In the genomic region with DNA sequence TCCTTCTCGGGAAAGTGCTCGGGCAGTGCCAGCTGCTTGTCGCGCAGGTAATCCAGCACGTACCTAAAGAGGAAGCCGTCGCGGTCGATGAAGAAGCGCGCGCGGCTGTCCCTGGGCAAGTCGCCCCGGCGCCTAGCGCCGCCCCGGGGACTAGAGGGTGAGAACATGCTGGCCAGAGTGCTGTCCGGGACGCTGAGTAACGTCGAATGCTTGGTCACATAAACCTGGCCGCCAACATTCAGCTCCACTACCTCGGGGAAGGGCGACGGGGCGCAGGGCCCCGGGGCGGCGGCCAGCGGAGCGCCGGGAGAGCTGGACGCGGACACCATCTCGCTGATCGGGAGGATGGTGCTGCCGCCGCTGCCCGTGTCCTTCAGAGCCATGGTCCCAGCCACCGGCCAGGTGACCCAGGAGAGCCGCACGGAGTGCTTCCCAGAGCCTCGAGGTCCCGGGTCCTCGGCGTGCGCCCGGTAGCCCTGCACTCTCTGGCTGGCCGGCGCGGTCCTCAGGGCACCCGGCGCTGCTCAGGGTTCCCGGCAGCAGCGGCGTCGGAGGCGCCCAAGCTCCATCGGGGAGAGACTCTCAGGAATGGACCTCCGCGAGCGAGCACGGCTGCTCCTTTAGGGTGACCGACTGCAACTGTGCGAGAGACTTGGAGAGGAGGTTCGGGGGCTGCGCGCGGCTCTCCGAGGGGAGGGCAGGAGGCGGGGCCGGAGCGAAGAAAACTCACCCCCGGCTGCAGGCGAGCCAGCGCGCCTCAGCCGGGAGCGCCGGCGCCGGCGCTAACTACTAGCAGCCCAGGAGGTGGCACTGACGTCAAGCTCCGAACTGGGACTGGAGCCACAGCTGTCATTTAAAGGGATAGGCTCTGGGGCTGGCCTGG, we compare ENCODE assay signal across 8 mouse cellular contexts. TPM values are rescaled to one million over a fixed set of nuclear protein-coding genes. Genes with fewer than 3 reads are reported as not detected.
DNase-seq lines count a peak whose midpoint lies in the region; ATAC-seq and TF ChIP-seq lines count a peak whose summit lies in the region.

Kctd8 (minus strand) TSS at position 761 of the 883 bp plus-strand sequence.

- H3K4me2 ChIP-seq in hindbrain, embryonic 14.5 days (replicated peaks) = peak within 1 kb of the TSS; percentile 83
- H3K4me2 ChIP-seq in lung, embryonic 14.5 days = peak within 1 kb of the TSS; percentile 84

- TF ChIP-seq CTCF in lung, embryonic 14.5 days (IDR thresholded peaks at IDR 0.05; ENCODE audit: low read depth) = peak; percentile 33; the same call in 1 of the 2 replicates

- H3K36me3 ChIP-seq in hindbrain, embryonic 14.5 days (replicated peaks; ENCODE audit: control insufficient read depth, insufficient read depth) = no peaks in the 10 kb centered on the region
- H3K36me3 ChIP-seq in lung, embryonic 14.5 days (ENCODE audit: insufficient read depth) = no peaks in the 10 kb centered on the region

- peak within 1 kb of the TSS; percentile 78 for H3K9ac ChIP-seq in hindbrain, embryonic 14.5 days
- H3K9ac ChIP-seq in lung, embryonic 14.5 days = peak within 1 kb of the TSS; percentile 52

- peak within 1 kb of the TSS; percentile 77 for H3K27ac ChIP-seq in hindbrain, embryonic 14.5 days
- H3K27ac ChIP-seq in lung, embryonic 14.5 days (ENCODE audit: low read depth) = peak within 1 kb of the TSS; percentile 46; the same call in 1 of the 2 replicates

- 0 out of 2 replicates have a peak, but pooled peaks cover 4% of the 10 kb centered on the region for H3K4me1 ChIP-seq in hindbrain, embryonic 14.5 days (replicated peaks; ENCODE audit: control insufficient read depth, insufficient read depth, low read length)
- H3K4me1 ChIP-seq in lung, embryonic 14.5 days (ENCODE audit: insufficient read depth) = no peaks in the 10 kb centered on the region

- peak within 1 kb of the TSS; percentile 73 for H3K4me3 ChIP-seq in hindbrain, embryonic 14.5 days (replicated peaks; ENCODE audit: low read length)
- H3K4me3 ChIP-seq in lung, embryonic 14.5 days (ENCODE audit: low read depth, low read length) = peak within 1 kb of the TSS; percentile 56

- DNase-seq in adrenal gland, adult (ENCODE audit: inconsistent age in 2 of 2, low spot score in 1 of 2) = peak; percentile 50 to 88
- peak; percentile 91 to 94 for DNase-seq in cerebellum, postnatal 10 days
- DNase-seq in frontal cortex, postnatal 10 days (ENCODE audit: low spot score in 2 of 2) = peak; percentile 23 to 54
- peak; percentile 79 for DNase-seq in hindbrain, embryonic 14.5 days (ENCODE audit: low spot score)
- peak; percentile 68 to 71 for DNase-seq in layer of hippocampus, postnatal 14 days (ENCODE audit: low spot score in 2 of 2)
- peak; percentile 93 for DNase-seq in lung, embryonic 14.5 days
- peak; percentile 93 for DNase-seq in retina, embryonic 14.5 days (ENCODE audit: low spot score)
- no peak for DNase-seq in c-Kit-positive CD71-positive TER-119-positive erythroid progenitor cells, embryonic 14.5 days (ENCODE audit: low spot score)

- H3K27me3 ChIP-seq in hindbrain, embryonic 14.5 days (ENCODE audit: control insufficient read depth, insufficient read depth, low read length) = 0 out of 2 replicates have a peak, but pooled peaks cover 4% of the 10 kb centered on the region
- H3K27me3 ChIP-seq in lung, embryonic 14.5 days (ENCODE audit: insufficient read depth, low read length) = peaks cover 14% of the 10 kb centered on the region

- peak; percentile 94 for ATAC-seq in hindbrain, embryonic 14.5 days (ENCODE audit: low FRiP score)
- ATAC-seq in lung, embryonic 14.5 days (ENCODE audit: insufficient read depth) = peak; percentile 96

- H3K9me3 ChIP-seq in hindbrain, embryonic 14.5 days (ENCODE audit: control insufficient read depth, low read length) = no peaks in the 10 kb centered on the region
- H3K9me3 ChIP-seq in lung, embryonic 14.5 days (ENCODE audit: low read depth, low read length) = no peaks in the 10 kb centered on the region

- under 1% methylated on average over 84 of the region's 87 CpGs for WGBS in hindbrain, embryonic 14.5 days
- WGBS in lung, embryonic 14.5 days = under 1% methylated on average over 84 of the region's 87 CpGs

RNA-seq across cellular contexts. Expression of gene Kctd8, which starts in this region (rescaled TPM):
- polyA plus RNA-seq in hindbrain, embryonic 14.5 days (2014; fragmentation: Nextera tagmentation; extraction: Ambion mirVana) = 25.4 and 28.1 TPM in 2 replicates
- 1 to 10 TPM; 5.3 to 6.5 TPM for total RNA-seq in layer of hippocampus, postnatal 14 days (2021)
- polyA plus RNA-seq in lung, embryonic 14.5 days (2014; fragmentation: Nextera tagmentation; extraction: Ambion mirVana) = 3.6 and 4.8 TPM in 2 replicates
